Comparison of ENCODE assay signal across 20 mouse cellular contexts in the genomic region with DNA sequence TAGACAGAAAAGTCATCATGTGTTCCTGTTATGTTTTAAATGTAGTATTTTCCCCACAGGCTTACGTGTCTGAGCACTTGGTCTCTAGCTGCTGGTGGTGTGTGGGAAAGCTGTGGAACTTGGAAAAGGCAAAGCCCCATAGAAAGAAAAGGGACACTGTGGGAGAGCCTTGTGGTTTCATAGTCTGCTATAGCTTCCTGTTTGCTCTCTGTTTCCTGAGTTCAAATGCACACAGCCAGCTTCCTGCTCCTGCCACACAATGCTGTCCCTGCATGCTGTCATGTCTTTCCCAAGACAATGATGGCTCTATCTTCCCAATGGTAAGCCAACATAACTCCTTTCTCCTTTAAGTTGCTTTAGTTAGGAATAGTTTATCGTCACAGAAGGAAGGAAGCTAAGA.
A peak's percentile ranks its signal among the peaks of the same experiment; 100 is the strongest.
DNase-seq lines count a peak whose midpoint lies in the region; ATAC-seq and TF ChIP-seq lines count a peak whose summit lies in the region.
"Had no signal": no experiment of that assay in that cellular context is flagged by ENCODE, and none has a peak within 500 bp of the region (broad histone marks: within the 10 kb centered on the region; RNA-seq: fewer than 3 reads in every experiment).

No protein-coding gene starts in this region.

- H3K9ac ChIP-seq in MEL (ENCODE audit: control insufficient read depth, low read depth, low read length, poor library complexity, severe bottlenecking): no peak overlapping the region
- H3K9ac ChIP-seq: heart, embryonic 13.5 days; intestine, embryonic 15.5 days; lung, embryonic 14.5 days; neural tube, embryonic 13.5 days had no signal

- H3K79me2 ChIP-seq in MEL (ENCODE audit: control insufficient read depth, insufficient read depth, low read length, poor library complexity): no peaks in the 10 kb centered on the region

- H3K27ac ChIP-seq in MEL (ENCODE audit: control insufficient read depth, low read depth, low read length): no peak overlapping the region
- H3K27ac ChIP-seq: embryonic facial prominence, embryonic 10.5 days; heart, embryonic 13.5 days; hindbrain, embryonic 10.5 days; intestine, embryonic 15.5 days; neural tube, embryonic 13.5 days had no signal

- DNase-seq in frontal cortex, postnatal 25 days (ENCODE audit: low spot score in 2 of 2): no peak
- DNase-seq in MEL (ENCODE audit: low read depth, low spot score): peak; percentile 15
- DNase-seq in thymus, postnatal 25 days: peak; percentile 56
- no peak for DNase-seq in cerebellum, adult 9-11 months
- DNase-seq in adrenal gland, postnatal 14 days: no peak
- DNase-seq in right cerebral cortex, postnatal 14 days: no peak
- DNase-seq: adrenal gland, postnatal 10 days; cerebellum, postnatal 14 days; gastrocnemius, postnatal 10 days; kidney, postnatal 14 days; lung, embryonic 14.5 days had no signal

- TF ChIP-seq RAD21 in MEL (IDR thresholded peaks at IDR 0.05; ENCODE audit: low read depth, low read length): no peak

- ATAC-seq in frontal cortex, adult (ENCODE audit: low TSS enrichment): peak; percentile 47; the same call in 1 of the 2 replicates
- ATAC-seq: forebrain, embryonic 16.5 days; intestine, embryonic 15.5 days had no signal

- H3K4me3 ChIP-seq in MEL (ENCODE audit: control insufficient read depth in 1 of 2, insufficient read depth in 1 of 2, low read depth in 2 of 2, low read length in 2 of 2): no peak overlapping the region
- peak overlapping the region; percentile 68 for H3K4me3 ChIP-seq in megakaryocyte, embryonic 14.5 days (replicated peaks)
- H3K4me3 ChIP-seq: embryonic facial prominence, embryonic 10.5 days; erythroblast, embryonic 14.5 days; heart, embryonic 13.5 days; hindbrain, embryonic 10.5 days; intestine, embryonic 15.5 days; neural tube, embryonic 13.5 days had no signal

- TF ChIP-seq EP300 in MEL (IDR thresholded peaks at IDR 0.05; ENCODE audit: low read depth in 1 of 2, low read length in 2 of 2): no peak

- no peaks in the 10 kb centered on the region for H3K9me3 ChIP-seq in MEL (replicated peaks; ENCODE audit: insufficient read depth, low read length)
- no peaks in the 10 kb centered on the region for H3K9me3 ChIP-seq in megakaryocyte, embryonic 14.5 days
- H3K9me3 ChIP-seq: embryonic facial prominence, embryonic 10.5 days; heart, embryonic 13.5 days; hindbrain, embryonic 10.5 days; intestine, embryonic 15.5 days; neural tube, embryonic 13.5 days had no signal

- no peaks in the 10 kb centered on the region for H3K36me3 ChIP-seq in MEL (ENCODE audit: control insufficient read depth in 1 of 2, insufficient read depth in 2 of 2, low read length in 2 of 2)
- no peaks in the 10 kb centered on the region for H3K36me3 ChIP-seq in megakaryocyte, embryonic 14.5 days (replicated peaks; ENCODE audit: low read length)
- H3K36me3 ChIP-seq: embryonic facial prominence, embryonic 10.5 days; heart, embryonic 13.5 days; hindbrain, embryonic 10.5 days; intestine, embryonic 15.5 days; neural tube, embryonic 13.5 days had no signal

- no peak for TF ChIP-seq CTCF in MEL (IDR thresholded peaks at IDR 0.05 in 2 of 3, conservative IDR thresholded peaks at IDR 0.05 in 1 of 3; ENCODE audit: control insufficient read depth in 1 of 3, insufficient read depth in 1 of 3, low read depth in 2 of 3, low read length in 3 of 3, poor library complexity in 1 of 3, severe bottlenecking in 1 of 3)

- no peaks in the 10 kb centered on the region for H3K27me3 ChIP-seq in MEL (ENCODE audit: control insufficient read depth in 1 of 2, insufficient read depth in 2 of 2, low read length in 2 of 2)
- no peaks in the 10 kb centered on the region for H3K27me3 ChIP-seq in megakaryocyte, embryonic 14.5 days (replicated peaks)
- H3K27me3 ChIP-seq: heart, embryonic 13.5 days; intestine, embryonic 15.5 days; neural tube, embryonic 13.5 days had no signal

- no peak for TF ChIP-seq POLR2A in MEL (IDR thresholded peaks at IDR 0.05; ENCODE audit: control insufficient read depth in 1 of 2, insufficient read depth in 1 of 2, low read depth in 1 of 2, low read length in 2 of 2, poor library complexity in 1 of 2)

- no peaks in the 10 kb centered on the region for H3K4me1 ChIP-seq in MEL (ENCODE audit: control insufficient read depth in 1 of 2, insufficient read depth in 2 of 2, low read length in 2 of 2)
- H3K4me1 ChIP-seq in megakaryocyte, embryonic 14.5 days: peaks cover 59% of the 10 kb centered on the region
- H3K4me1 ChIP-seq: hindbrain, embryonic 10.5 days had no signal

TF ChIP-seq in MEL, 35 proteins besides CTCF, POLR2A, EP300 and RAD21:
- TF ChIP-seq SMC3 (IDR thresholded peaks at IDR 0.05; ENCODE audit: low read depth, low read length): no peak
- no peak for TF ChIP-seq RCOR1 (IDR thresholded peaks at IDR 0.05; ENCODE audit: low read depth, low read length)

Comparison
In these comparisons a context has a peak if more than half of its experiments do, and no peak if none do; other contexts are left out.
1. DNase-seq: peak in MEL (single experiment) and thymus, postnatal 25 days (single experiment); none in frontal cortex, postnatal 25 days (0 of 2), cerebellum, adult 9-11 months (single experiment), adrenal gland, postnatal 14 days (single experiment) and right cerebral cortex, postnatal 14 days (single experiment).